Mouse (Mus musculus) G1E (cell line): ENCODE results near the gene Pth1r. TPM values are rescaled to one million over a fixed set of nuclear protein-coding genes. Genes with fewer than 3 reads are reported as not detected.
"Not testable (repeated sequence)": the region's sequence is repeated elsewhere in the genome, so short reads cannot be mapped to it uniquely, and the experiment has no call there.

Experiments
- ATAC-seq: 2 replicates; pipeline ENCODE4 v1.8.0; 2016; ENCODE audit warnings: mild to moderate bottlenecking; ENCODE audit not compliant: insufficient number of reproducible peaks, poor library complexity, low FRiP score, severe bottlenecking; ENCODE audit errors: extremely low read depth
- DNase-seq: peaks from one replicate; pipeline ENCODE4 v3.0.0; 2012; ENCODE audit warnings: low spot score
- H3K27me3 ChIP-seq: 2 replicates; pipeline ENCODE4 v1.6.1; 2012; ENCODE audit warnings: mild to moderate bottlenecking, low read length, inconsistent platforms; ENCODE audit not compliant: insufficient read depth
- H3K36me3 ChIP-seq: replicated peaks from 2 replicates; pipeline ENCODE3; 2012; ENCODE audit warnings: mild to moderate bottlenecking, inconsistent platforms
- H3K4me1 ChIP-seq: 2 replicates; pipeline ENCODE4 v1.6.1; 2012; ENCODE audit warnings: low read depth, low read length, inconsistent platforms, mixed read lengths; ENCODE audit not compliant: insufficient read depth
- H3K4me3 ChIP-seq: 2 replicates; pipeline ENCODE4 v1.5.1; 2012; ENCODE audit warnings: low read depth, mild to moderate bottlenecking, inconsistent platforms, low read length, moderate library complexity, mixed read lengths
- H3K9me3 ChIP-seq: replicated peaks from 2 replicates; pipeline ENCODE4 v1.6.1; 2012; ENCODE audit warnings: inconsistent platforms
- CTCF ChIP-seq: IDR thresholded peaks from 2 replicates; pipeline ENCODE4 v1.5.1; 2012; ENCODE audit warnings: low read depth, low read length, inconsistent platforms, mixed read lengths
- GATA1 ChIP-seq: IDR thresholded peaks from 2 replicates; pipeline ENCODE4 v1.6.1; 2012; ENCODE audit warnings: borderline replicate concordance, low read length, inconsistent platforms, mixed read lengths
- GATA2 ChIP-seq: IDR thresholded peaks from 2 replicates; pipeline ENCODE4 v1.6.1; 2012; ENCODE audit warnings: low read depth, low read length, inconsistent platforms, borderline replicate concordance
- POLR2AphosphoS5 ChIP-seq: IDR thresholded peaks from 2 replicates; pipeline ENCODE4 v1.6.1; 2012; ENCODE audit warnings: low read depth, low read length, inconsistent platforms; ENCODE audit not compliant: insufficient replicate concordance
- TAL1 ChIP-seq: conservative IDR thresholded peaks from 2 replicates; pipeline ENCODE4 v1.6.1; 2012; ENCODE audit warnings: low read depth, low read length, inconsistent platforms, mixed read lengths
- polyA plus RNA-seq: library from polyadenylated mRNA; stranded (reverse); fragments of >175 nt; gene quantifications from 2 replicates; pipeline ENCODE4 v1.2.3, GENCODE M21; 2012
- total RNA-seq, 2 experiments: library from RNA; stranded (forward) in 1 of 2; stranded (reverse) in 1 of 2; fragments of 200-1000 nt in 1 of 2; fragments of >200 nt in 1 of 2; fragmentation: Nextera tagmentation in 1 of 2; gene quantifications; 2 replicates each; pipeline ENCODE4 v1.2.3; 2014 to 2017

Pth1r gene
- total and polyA plus RNA-seq, 3 experiments = 0.03 TPM; not detected in 2

- Histone ChIP-seq H3K27me3 (no peaks in the 10 kb centered on the region), H3K4me1 (peaks cover 69% of the 10 kb centered on the region), H3K9me3 (no peaks in the 10 kb centered on the region), H3K36me3 (peaks cover 74% of the 10 kb centered on the region), H3K4me3 (no peak overlapping the region)
- DNase-seq = no peak
- no peak for ATAC-seq
- TF ChIP-seq CTCF = no peak
- no peak for TF ChIP-seq GATA1
Measured at GRCm38 (mm10) chr9:110684100-110684831, 62.7 kb downstream of the Pth1r start.

- H3K27me3 ChIP-seq = no peaks in the 10 kb centered on the region
- H3K9me3 ChIP-seq = no peaks in the 10 kb centered on the region
- H3K4me1 ChIP-seq = peaks cover 71% of the 10 kb centered on the region
- DNase-seq (no peak), ATAC-seq (no peak)
- no peak overlapping the region for H3K4me3 ChIP-seq
- peaks cover 73% of the 10 kb centered on the region for H3K36me3 ChIP-seq
- TF ChIP-seq CTCF = no peak
- no peak for TF ChIP-seq GATA2
- TF ChIP-seq TAL1 = no peak
- no peak for TF ChIP-seq GATA1
- TF ChIP-seq POLR2AphosphoS5 = no peak
Measured at GRCm38 (mm10) chr9:110683574-110684099, 63.3 kb downstream of the Pth1r start.

- Histone ChIP-seq H3K36me3 (peaks cover 78% of the 10 kb centered on the region), H3K4me1 (peaks cover 73% of the 10 kb centered on the region)
- H3K9me3 ChIP-seq, H3K27me3 ChIP-seq, H3K4me3 ChIP-seq, ATAC-seq, DNase-seq: not testable (repeated sequence)
Measured at GRCm38 (mm10) chr9:110682697-110683096, 64.2 kb downstream of the Pth1r start.

- no peak for ATAC-seq
- Histone ChIP-seq H3K36me3 (peaks cover 80% of the 10 kb centered on the region), H3K4me1 (peaks cover 78% of the 10 kb centered on the region), H3K4me3 (no peak overlapping the region; the same call in 1 of the 2 replicates), H3K9me3 (no peaks in the 10 kb centered on the region), H3K27me3 (no peaks in the 10 kb centered on the region)
- TF ChIP-seq POLR2AphosphoS5 (no peak), GATA2 (no peak), TAL1 (no peak), GATA1 (no peak), CTCF (no peak)
- no peak for DNase-seq
Measured at GRCm38 (mm10) chr9:110682255-110682654, 64.7 kb downstream of the Pth1r start.

GRCm38 (mm10) chr9:110681817-110682216 is 65.1 kb downstream of the Pth1r start:
- Histone ChIP-seq H3K4me3 (no peak overlapping the region), H3K4me1 (peaks cover 77% of the 10 kb centered on the region), H3K27me3 (no peaks in the 10 kb centered on the region), H3K9me3 (no peaks in the 10 kb centered on the region), H3K36me3 (peaks cover 78% of the 10 kb centered on the region)
- TF ChIP-seq TAL1 = no peak
- TF ChIP-seq CTCF = no peak
- no peak for TF ChIP-seq GATA1
- no peak for DNase-seq
- ATAC-seq = no peak

- no peak for ATAC-seq
- Histone ChIP-seq H3K4me3 (no peak overlapping the region; the same call in 1 of the 2 replicates), H3K9me3 (no peaks in the 10 kb centered on the region), H3K36me3 (peaks cover 78% of the 10 kb centered on the region), H3K27me3 (no peaks in the 10 kb centered on the region), H3K4me1 (peaks cover 77% of the 10 kb centered on the region)
- DNase-seq = no peak
- TF ChIP-seq GATA1 (no peak), GATA2 (no peak), POLR2AphosphoS5 (no peak), CTCF (no peak), TAL1 (no peak)
Measured at GRCm38 (mm10) chr9:110680736-110681507, 66.0 kb downstream of the Pth1r start.
